Mouse (Mus musculus) intestine, embryonic 16.5 days (tissue): ENCODE results near the gene Ncs1. TPM values are rescaled to one million over a fixed set of nuclear protein-coding genes. Genes with fewer than 3 reads are reported as not detected.

ENCODE experiments used
- ATAC-seq: fragments of 200-750 bp; cut with Nextera tagmentation; 2 replicates; pipeline ENCODE4 v1.8.0; 2017; ENCODE audit warnings: moderate TSS enrichment, moderate library complexity
- H3K27ac ChIP-seq: fragments of 300-500 bp; sonication (generic); 2 replicates; pipeline ENCODE4 v1.5.1; 2014; ENCODE audit warnings: mild to moderate bottlenecking, low read length
- H3K27me3 ChIP-seq: fragments of 300-500 bp; sonication (generic); replicated peaks from 2 replicates; pipeline ENCODE4 v1.6.1; 2014; ENCODE audit warnings: low read length, control low read depth, mixed read lengths; ENCODE audit not compliant: control insufficient read depth, insufficient read depth
- H3K36me3 ChIP-seq: fragments of 300-500 bp; sonication (generic); 2 replicates; pipeline ENCODE4 v1.6.1; 2014; ENCODE audit warnings: low read length, control low read depth; ENCODE audit not compliant: control insufficient read depth, insufficient read depth
- H3K4me1 ChIP-seq: fragments of 300-500 bp; sonication (generic); 2 replicates; pipeline ENCODE4 v1.6.1; 2014; ENCODE audit warnings: low read length, control low read depth, mixed read lengths; ENCODE audit not compliant: control insufficient read depth, insufficient read depth
- H3K4me2 ChIP-seq: fragments of 300-500 bp; sonication (generic); 2 replicates; pipeline ENCODE4 v1.6.1; 2014; ENCODE audit warnings: low read depth, low read length, control low read depth
- H3K4me3 ChIP-seq: fragments of 300-500 bp; sonication (generic); 2 replicates; pipeline ENCODE4 v1.5.1; 2014; ENCODE audit warnings: mild to moderate bottlenecking, low read length
- H3K9ac ChIP-seq: fragments of 300-500 bp; sonication (generic); 2 replicates; pipeline ENCODE4 v1.6.1; 2014; ENCODE audit warnings: low read depth, low read length
- H3K9me3 ChIP-seq: fragments of 300-500 bp; sonication (generic); 2 replicates; pipeline ENCODE4 v1.6.1; 2016; ENCODE audit warnings: low read length, control low read depth; ENCODE audit not compliant: control insufficient read depth
- WGBS: fragments of 180-500 bp; shearing (Covaris S2); extraction: QIAGEN DNeasy Blood & Tissue Kit; methylation state at CpG from one replicate; pipeline ENCODE4 v1.1.7; 2014; 5-methylcytosine and 5-hydroxymethylcytosine counted together
- polyA plus RNA-seq: library from polyadenylated mRNA; unstranded; fragments of >200 nt; fragmentation: Nextera tagmentation; extraction: Ambion mirVana; gene quantifications from 2 replicates; pipeline ENCODE4 v1.2.1, GENCODE M21; 2015

Ncs1 gene
- polyA plus RNA-seq, 1 experiment from 2014 or later, result 18.7 TPM

DNA sequence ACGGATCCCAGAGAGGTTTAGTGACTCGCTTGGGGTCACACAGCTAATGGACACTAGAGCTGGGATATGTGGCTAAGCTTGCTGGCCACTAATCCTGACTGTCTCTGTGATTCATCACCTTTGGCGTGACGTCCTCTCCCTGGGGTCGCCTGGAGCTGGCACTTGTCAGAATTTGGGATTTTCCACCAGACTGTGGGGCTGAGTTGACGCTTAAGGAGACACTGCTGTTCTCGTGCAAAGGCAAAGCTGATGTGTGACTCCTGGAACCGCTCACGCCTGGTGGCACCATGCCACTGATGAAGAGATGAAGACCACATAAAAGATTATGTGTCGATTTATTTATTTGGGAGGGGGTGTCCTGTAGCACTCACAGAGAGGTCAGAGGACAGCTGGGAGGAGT, 54.4 kb downstream of the Ncs1 start:
- Histone ChIP-seq H3K4me1 (peaks cover 7% of the 10 kb centered on the region), H3K4me3 (no peak overlapping the region), H3K4me2 (no peak overlapping the region), H3K36me3 (no peaks in the 10 kb centered on the region), H3K9me3 (no peaks in the 10 kb centered on the region), H3K9ac (no peak overlapping the region), H3K27ac (no peak overlapping the region), H3K27me3 (no peaks in the 10 kb centered on the region)
- no peak for ATAC-seq
- 74% methylated on average over 10 of the region's 10 CpGs for WGBS

DNA sequence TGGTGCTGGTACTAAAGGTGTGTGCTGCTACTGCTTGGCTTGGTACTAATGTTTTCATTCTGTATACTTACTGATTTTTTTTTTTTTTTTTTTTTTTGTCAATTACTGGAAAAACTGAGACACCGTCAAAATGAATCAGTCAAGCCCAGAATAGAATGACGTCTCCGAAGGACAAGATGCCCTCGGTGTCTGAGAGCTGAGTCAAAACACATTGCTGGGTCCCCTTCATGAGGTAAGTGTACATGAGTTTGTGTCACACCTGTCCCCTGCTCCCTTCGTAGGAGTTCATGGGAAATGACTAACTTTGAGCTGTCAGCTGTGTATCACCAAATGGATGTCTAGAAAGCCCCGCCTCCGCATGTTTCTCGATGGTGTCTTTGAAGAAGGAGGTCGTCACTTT, 57.6 kb downstream of the Ncs1 start:
- no peak overlapping the region for H3K4me2 ChIP-seq
- WGBS, result 75% methylated on average over 9 of the region's 9 CpGs
- no peak overlapping the region for H3K9ac ChIP-seq
- no peak for ATAC-seq
- H3K27ac ChIP-seq, result no peak overlapping the region
- no peak overlapping the region for H3K4me3 ChIP-seq
- H3K27me3 ChIP-seq, result no peaks in the 10 kb centered on the region
- no peaks in the 10 kb centered on the region for H3K36me3 ChIP-seq
- peaks cover under 1% of the 10 kb centered on the region; the same call in 1 of the 2 replicates for H3K9me3 ChIP-seq
- peaks cover 7% of the 10 kb centered on the region for H3K4me1 ChIP-seq

DNA sequence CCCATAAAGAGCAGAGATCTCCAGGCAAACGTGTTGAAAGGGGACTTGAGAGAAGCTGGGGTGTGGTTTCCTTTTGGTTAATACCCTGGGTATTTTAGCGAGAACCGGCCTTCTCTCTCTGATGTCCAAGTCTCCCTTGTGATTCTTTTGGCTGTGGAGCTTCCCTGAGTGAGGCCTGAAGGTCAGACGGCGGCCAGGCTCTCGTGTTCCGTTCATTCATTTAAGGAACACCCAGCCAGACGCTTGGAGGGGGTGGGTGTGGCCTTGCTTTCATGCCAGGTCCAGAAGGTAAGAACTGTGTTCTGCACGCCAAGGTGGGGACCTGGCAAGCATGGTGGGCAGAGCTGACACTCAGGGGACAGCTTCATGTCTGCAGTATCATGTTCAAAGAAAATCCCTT, 58.6 kb downstream of the Ncs1 start:
- H3K9ac ChIP-seq, result no peak overlapping the region
- H3K27ac ChIP-seq, result no peak overlapping the region
- no peak overlapping the region for H3K4me2 ChIP-seq
- no peaks in the 10 kb centered on the region; the same call in 1 of the 2 replicates for H3K4me1 ChIP-seq
- ATAC-seq, result no peak
- no peaks in the 10 kb centered on the region for H3K27me3 ChIP-seq
- WGBS, result 65% methylated on average over 9 of the region's 9 CpGs
- H3K9me3 ChIP-seq, result peaks cover 2% of the 10 kb centered on the region; the same call in 1 of the 2 replicates
- no peak overlapping the region for H3K4me3 ChIP-seq
- no peaks in the 10 kb centered on the region for H3K36me3 ChIP-seq

DNA sequence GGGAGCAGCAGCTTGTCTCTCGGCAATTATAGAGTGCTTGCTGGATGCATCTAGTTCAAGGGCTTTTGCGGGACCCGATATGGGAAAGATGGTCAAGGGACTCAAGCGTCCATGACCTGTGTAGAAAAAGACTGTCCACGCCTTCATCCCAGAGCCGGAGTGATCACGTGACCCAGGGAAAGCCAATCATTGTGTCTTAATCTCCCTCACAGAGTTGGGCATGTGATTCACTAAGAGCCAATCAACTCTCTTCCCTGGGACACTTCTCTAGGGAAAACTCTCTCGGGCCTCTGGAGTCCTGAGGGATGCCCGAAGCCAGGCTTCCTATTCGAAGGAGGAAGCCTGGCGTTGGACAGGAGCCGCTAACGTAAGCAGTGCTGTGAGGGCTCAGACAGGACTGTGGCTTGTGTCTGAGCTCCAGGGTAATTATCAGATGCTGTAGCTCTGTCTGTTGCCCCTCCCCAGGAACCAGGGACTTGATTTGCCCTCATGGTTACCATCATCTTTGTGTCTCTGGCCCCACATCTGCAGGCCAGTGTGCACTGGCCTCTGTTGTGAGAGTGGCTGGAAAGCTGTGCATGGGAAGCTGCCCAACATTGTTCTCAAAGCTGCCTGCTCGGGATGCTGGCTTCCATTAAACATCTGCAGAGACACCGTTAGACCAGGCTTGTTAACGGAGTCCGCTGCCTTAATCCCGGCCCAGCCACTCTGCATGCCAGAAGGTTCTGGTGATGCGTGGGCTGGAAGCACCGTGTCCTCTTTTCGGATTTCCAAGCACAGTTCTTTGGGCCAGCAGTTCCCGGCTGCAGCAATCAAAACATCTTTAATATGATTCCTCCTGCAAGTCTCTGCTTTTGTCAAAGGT, 59.4 kb downstream of the Ncs1 start:
- ATAC-seq, result no peak

DNA sequence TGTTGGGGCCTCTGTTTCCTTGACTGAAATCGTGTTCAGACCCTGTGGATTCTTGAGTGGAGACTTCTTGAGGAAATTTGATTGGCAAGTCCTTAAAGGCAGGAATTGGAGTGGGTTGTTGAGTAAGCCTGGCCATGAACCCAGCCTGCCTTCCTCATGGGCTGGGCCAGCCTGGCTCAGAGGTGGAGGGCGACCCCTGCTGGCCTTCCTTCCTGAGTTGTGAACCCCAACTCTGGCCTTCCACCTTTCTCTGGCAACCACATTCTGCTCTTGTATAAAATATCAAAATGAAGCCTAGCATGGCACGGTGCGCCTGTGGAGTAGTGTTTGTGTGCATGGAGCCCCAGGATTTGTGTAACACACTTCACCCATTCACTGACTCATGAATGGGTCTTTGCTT, 60.1 kb downstream of the Ncs1 start:
- Histone ChIP-seq H3K9me3 (peaks cover 2% of the 10 kb centered on the region; the same call in 1 of the 2 replicates), H3K27ac (no peak overlapping the region), H3K36me3 (no peaks in the 10 kb centered on the region), H3K9ac (no peak overlapping the region), H3K4me3 (no peak overlapping the region), H3K27me3 (no peaks in the 10 kb centered on the region), H3K4me1 (no peaks in the 10 kb centered on the region), H3K4me2 (no peak overlapping the region)
- WGBS, result 45% methylated on average over 4 of the region's 4 CpGs
- no peak for ATAC-seq

More for the DNA sequence above, 59.4 kb downstream of the Ncs1 start:
- Histone ChIP-seq H3K9me3 (peaks cover 2% of the 10 kb centered on the region; the same call in 1 of the 2 replicates), H3K4me3 (no peak overlapping the region), H3K36me3 (no peaks in the 10 kb centered on the region), H3K27me3 (no peaks in the 10 kb centered on the region), H3K4me2 (no peak overlapping the region), H3K27ac (no peak overlapping the region), H3K4me1 (no peaks in the 10 kb centered on the region), H3K9ac (no peak overlapping the region)
- 73% methylated on average over 22 of the region's 22 CpGs for WGBS

DNA sequence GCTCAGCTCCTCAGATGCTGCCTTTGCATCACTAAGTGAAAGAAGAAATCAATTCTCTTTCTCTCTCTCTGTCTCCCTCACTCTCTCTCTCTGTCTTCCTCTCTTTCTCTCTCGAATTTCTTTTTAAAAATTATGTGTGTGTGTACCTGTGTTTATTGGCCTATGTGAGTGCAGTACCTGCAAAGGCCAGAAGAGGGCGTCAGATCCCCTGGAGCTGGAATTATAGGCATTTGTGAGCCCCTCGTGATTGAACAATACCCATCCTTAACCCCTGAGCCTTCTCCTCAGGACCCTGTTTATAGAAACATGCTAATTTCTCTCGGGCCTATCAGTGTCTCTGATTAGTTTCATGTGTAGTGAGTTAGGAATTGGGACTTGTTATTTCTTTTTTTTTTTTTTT, 62.6 kb downstream of the Ncs1 start:
- 64% methylated on average over 4 of the region's 4 CpGs for WGBS
- no peak overlapping the region for H3K9ac ChIP-seq
- no peak for ATAC-seq

DNA sequence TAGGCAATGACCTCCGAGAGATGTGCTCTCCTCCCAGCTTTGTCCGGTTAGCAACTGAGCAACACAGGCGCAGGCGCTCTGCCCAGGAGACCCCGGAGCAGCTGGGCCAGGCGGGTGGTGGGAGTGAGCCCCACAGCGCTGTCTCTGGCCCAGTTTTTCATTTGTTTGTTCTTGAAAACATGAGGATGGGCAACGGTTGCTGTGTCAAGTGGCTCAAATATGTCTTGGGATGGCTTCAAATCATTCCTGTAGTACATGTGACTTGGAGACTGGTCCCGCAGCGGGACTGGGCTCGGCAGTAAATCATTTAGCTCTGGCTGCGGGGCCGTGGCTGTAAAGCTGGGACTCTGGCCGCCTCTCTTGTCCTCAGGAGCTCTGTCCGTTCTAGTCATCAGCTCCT, 63.9 kb downstream of the Ncs1 start:
- 40% methylated on average over 15 of the region's 15 CpGs for WGBS
- H3K36me3 ChIP-seq, result no peaks in the 10 kb centered on the region
- peaks cover 2% of the 10 kb centered on the region; the same call in 1 of the 2 replicates for H3K9me3 ChIP-seq
- H3K27me3 ChIP-seq, result peaks cover 18% of the 10 kb centered on the region
- H3K4me3 ChIP-seq, result no peak overlapping the region
- ATAC-seq, result no peak
- no peak overlapping the region for H3K4me2 ChIP-seq
- H3K4me1 ChIP-seq, result no peaks in the 10 kb centered on the region
- no peak overlapping the region for H3K27ac ChIP-seq
- H3K9ac ChIP-seq, result no peak overlapping the region

More for the DNA sequence above, 62.6 kb downstream of the Ncs1 start:
- Histone ChIP-seq H3K27me3 (peaks cover 5% of the 10 kb centered on the region), H3K27ac (no peak overlapping the region), H3K36me3 (no peaks in the 10 kb centered on the region), H3K4me1 (no peaks in the 10 kb centered on the region), H3K9me3 (peaks cover 2% of the 10 kb centered on the region; the same call in 1 of the 2 replicates), H3K4me3 (no peak overlapping the region), H3K4me2 (no peak overlapping the region)

DNA sequence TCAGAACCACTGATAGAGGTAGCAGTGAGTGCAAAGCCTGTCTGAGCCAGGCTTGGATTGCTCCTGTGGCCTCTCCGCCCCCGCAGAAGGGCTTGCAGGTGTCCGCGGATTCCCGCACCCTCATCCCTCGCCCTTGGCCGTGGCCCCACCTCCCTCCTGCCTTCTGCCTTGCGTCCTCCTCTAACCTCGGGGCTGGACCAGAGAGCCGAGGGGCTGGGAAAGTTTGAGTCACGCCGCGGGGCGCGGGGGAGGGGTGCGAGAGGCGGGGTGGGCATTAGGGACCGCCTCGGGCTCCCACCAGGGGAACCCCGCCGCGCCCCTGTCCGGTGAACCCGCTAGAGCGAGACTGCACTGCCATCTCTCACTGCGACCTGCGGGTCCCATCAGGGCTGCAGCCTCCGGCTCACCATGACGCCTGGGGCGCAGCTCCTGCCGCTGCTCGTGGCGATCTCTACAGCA, 68.4 kb downstream of the Ncs1 start, which contains the start of gene Hmcn2:
Gene Hmcn2 (plus strand): TSS at position 409 of the 459 bp plus-strand sequence.
- H3K4me3 ChIP-seq, result peak within 1 kb of the TSS; percentile 40
- H3K27ac ChIP-seq, result no peak within 1 kb of the TSS
- H3K9me3 ChIP-seq, result no peaks in the 10 kb centered on the region
- no peaks in the 10 kb centered on the region for H3K36me3 ChIP-seq
- ATAC-seq, result no peak
- peak within 1 kb of the TSS; percentile 42 for H3K4me2 ChIP-seq
- peaks cover 35% of the 10 kb centered on the region for H3K27me3 ChIP-seq
- 1% methylated on average over 33 of the region's 33 CpGs for WGBS
- H3K4me1 ChIP-seq, result no peaks in the 10 kb centered on the region
- H3K9ac ChIP-seq, result peak within 1 kb of the TSS; percentile 53

DNA sequence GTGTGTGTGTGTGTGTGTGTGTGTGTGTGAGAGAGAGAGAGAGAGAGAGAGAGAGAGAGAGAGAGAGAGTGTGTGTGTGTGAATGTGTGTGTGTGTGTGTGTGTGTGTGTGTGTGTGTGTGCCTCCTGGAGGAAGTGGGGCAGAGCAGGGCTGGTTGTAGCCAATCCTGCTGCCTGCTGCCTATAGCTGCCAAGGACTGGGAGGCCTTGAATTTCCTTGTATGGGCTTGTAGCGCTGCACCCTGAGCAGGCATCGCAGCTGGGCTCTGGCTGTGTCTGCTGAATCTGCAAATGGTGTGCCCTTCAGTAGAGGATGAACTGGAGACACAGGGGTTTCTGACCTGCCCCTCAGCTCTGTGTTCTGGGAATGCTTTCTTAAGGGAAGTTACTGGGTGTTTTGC, 72.5 kb downstream of the Ncs1 start:
- Histone ChIP-seq H3K9ac (no peak overlapping the region), H3K4me2 (no peak overlapping the region), H3K27me3 (peaks cover 31% of the 10 kb centered on the region), H3K4me3 (no peak overlapping the region), H3K9me3 (no peaks in the 10 kb centered on the region), H3K36me3 (no peaks in the 10 kb centered on the region), H3K4me1 (no peaks in the 10 kb centered on the region), H3K27ac (peak overlapping the region; percentile 13)
- WGBS, result 20% methylated on average over 2 of the region's 2 CpGs
- ATAC-seq, result peak; percentile 66; the same call in 1 of the 2 replicates
